Mouse (Mus musculus): ENCODE measurements around the gene Defb43.
A peak's percentile ranks its signal among the peaks of the same experiment; 100 is the strongest.

The Defb43 gene

GRCm38 (mm10) chr14:63011471-63011870 lies at the start of gene Defb43:
Gene Defb43 (plus strand): TSS chr14:63011771.
- DNase-seq (ENCODE audit: low read depth, low spot score) = no peak

GRCm38 (mm10) chr14:62963632-62964031 lies 47.9 kb upstream of the Defb43 start:
- no peak for DNase-seq (ENCODE audit: low read depth, low spot score)

GRCm38 (mm10) chr14:62965342-62965741 lies 46.2 kb upstream of the Defb43 start:
- peak; percentile 33 for DNase-seq (ENCODE audit: low read depth, low spot score)

GRCm38 (mm10) chr14:62965811-62966520 lies 45.6 kb upstream of the Defb43 start:
- peak; percentile 44 for DNase-seq (ENCODE audit: low read depth, low spot score)

GRCm38 (mm10) chr14:62975046-62975445 lies 36.5 kb upstream of the Defb43 start:
- DNase-seq (ENCODE audit: low read depth, low spot score) = peak; percentile 34

- no peak for DNase-seq (ENCODE audit: low read depth, low spot score)
Measured at GRCm38 (mm10) chr14:62979815-62980214, 31.8 kb upstream of the Defb43 start.

GRCm38 (mm10) chr14:62984410-62984809 lies 27.2 kb upstream of the Defb43 start, which contains the start of gene Defb48:
Gene Defb48 (minus strand): TSS chr14:62984510.
- no peak for DNase-seq (ENCODE audit: low read depth, low spot score)

- no peak for DNase-seq (ENCODE audit: low read depth, low spot score)
Measured at GRCm38 (mm10) chr14:62991271-62991670, 20.3 kb upstream of the Defb43 start.

GRCm38 (mm10) chr14:62991849-62992510 lies 19.6 kb upstream of the Defb43 start:
- no peak for DNase-seq (ENCODE audit: low read depth, low spot score)

- DNase-seq (ENCODE audit: low read depth, low spot score) = no peak
Measured at GRCm38 (mm10) chr14:62997777-62998176, 13.8 kb upstream of the Defb43 start, which contains the start of gene Defb47. Gene Defb47 (plus strand): TSS chr14:62998077.

- no peak for DNase-seq (ENCODE audit: low read depth, low spot score)
Measured at GRCm38 (mm10) chr14:62998977-62999376, 12.6 kb upstream of the Defb43 start.

- DNase-seq (ENCODE audit: low read depth, low spot score) = no peak
Measured at GRCm38 (mm10) chr14:63002588-63002987, 9.0 kb upstream of the Defb43 start.

- no peak for DNase-seq (ENCODE audit: low read depth, low spot score)
Measured at GRCm38 (mm10) chr14:63013082-63013481, 1.5 kb downstream of the Defb43 start.

- DNase-seq (ENCODE audit: low read depth, low spot score) = no peak
Measured at GRCm38 (mm10) chr14:63014667-63015066, 3.1 kb downstream of the Defb43 start.

- DNase-seq (ENCODE audit: low read depth, low spot score) = no peak
Measured at GRCm38 (mm10) chr14:63020524-63021156, 9.1 kb downstream of the Defb43 start.

- DNase-seq (ENCODE audit: low read depth, low spot score) = peak; percentile 18
Measured at GRCm38 (mm10) chr14:63046691-63047090, 35.1 kb downstream of the Defb43 start, which contains the start of gene Defb42. Gene Defb42 (plus strand): TSS chr14:63046991.

- DNase-seq (ENCODE audit: low read depth, low spot score) = peak; percentile 45
Measured at GRCm38 (mm10) chr14:63049910-63050370, 38.4 kb downstream of the Defb43 start, which contains the start of gene Defb30. Gene Defb30 (minus strand): TSS chr14:63049960.

- DNase-seq (ENCODE audit: low read depth, low spot score) = peak; percentile 82
Measured at GRCm38 (mm10) chr14:63050769-63051168, 39.2 kb downstream of the Defb43 start.

GRCm38 (mm10) chr14:63054729-63055128 lies 43.2 kb downstream of the Defb43 start:
- DNase-seq (ENCODE audit: low read depth, low spot score) = no peak

- DNase-seq (ENCODE audit: low read depth, low spot score) = no peak
Measured at GRCm38 (mm10) chr14:63060361-63060760, 48.8 kb downstream of the Defb43 start.

GRCm38 (mm10) chr14:63062184-63062583 lies 50.6 kb downstream of the Defb43 start:
- DNase-seq (ENCODE audit: low read depth, low spot score) = no peak

- DNase-seq (ENCODE audit: low read depth, low spot score) = no peak
Measured at GRCm38 (mm10) chr14:63065391-63065790, 53.8 kb downstream of the Defb43 start.
